Mouse (Mus musculus): Measurements from ENCODE around the gene Map4k3.
A peak's percentile ranks its signal among the peaks of the same experiment; 100 is the strongest.

The Map4k3 gene

DNA sequence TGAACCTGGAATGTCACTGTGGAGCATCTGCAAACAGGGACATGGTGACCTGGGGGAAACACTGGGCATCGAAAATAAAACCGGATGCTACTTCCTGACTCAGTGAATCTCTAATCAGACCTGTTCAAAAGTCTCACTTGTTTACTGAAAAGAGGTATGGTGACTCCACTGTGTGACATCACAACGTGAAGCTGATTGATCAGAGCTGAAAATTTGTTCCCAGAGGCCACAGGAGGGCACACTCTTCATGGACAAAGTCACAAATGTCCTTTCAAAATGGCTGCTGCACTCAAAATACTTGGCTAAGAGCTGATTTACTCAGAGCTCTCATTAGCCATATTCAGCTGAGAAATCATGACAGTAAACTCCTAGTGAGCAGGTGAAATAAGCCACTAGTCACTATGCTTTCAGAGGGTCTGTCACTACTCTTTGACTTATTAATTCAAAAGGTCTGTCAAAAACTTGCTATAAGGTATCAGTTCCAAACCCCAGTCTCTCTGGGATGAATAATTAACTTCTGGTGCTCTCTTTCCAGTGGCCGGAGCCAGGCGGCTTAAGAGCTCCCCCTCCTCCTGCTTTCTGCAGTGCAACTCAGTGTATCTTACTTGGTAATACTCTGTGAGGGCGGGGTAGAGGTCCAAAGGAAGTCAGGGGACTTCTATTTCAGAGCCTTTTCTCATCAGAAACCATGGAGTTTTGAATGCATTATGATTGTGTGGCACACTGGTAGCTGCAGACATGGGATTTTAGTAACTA is 44.3 kb downstream of the Map4k3 start:
- peak; percentile 62 for DNase-seq (ENCODE audit: inconsistent ontology term)

DNA sequence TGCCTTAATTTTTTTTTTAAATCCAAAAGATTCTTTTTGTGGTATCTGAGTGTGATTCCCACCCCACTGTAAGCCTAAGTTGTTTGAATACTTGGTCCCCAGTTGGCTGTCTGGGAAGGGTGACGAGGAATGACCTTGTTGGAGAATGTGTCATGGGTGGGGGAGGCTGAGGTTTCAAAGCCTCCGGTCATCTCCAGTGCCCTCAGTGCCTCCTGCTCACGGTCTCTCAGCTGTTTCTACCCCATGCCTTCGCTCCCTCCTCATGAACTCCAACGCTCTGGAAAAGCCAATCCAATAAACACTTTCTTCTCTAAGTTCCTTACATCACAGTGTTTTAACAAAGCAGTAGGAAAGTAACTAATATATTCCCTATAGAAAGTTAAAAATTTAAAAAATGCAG is 45.2 kb downstream of the Map4k3 start:
- no peak for DNase-seq (ENCODE audit: inconsistent ontology term)

DNA sequence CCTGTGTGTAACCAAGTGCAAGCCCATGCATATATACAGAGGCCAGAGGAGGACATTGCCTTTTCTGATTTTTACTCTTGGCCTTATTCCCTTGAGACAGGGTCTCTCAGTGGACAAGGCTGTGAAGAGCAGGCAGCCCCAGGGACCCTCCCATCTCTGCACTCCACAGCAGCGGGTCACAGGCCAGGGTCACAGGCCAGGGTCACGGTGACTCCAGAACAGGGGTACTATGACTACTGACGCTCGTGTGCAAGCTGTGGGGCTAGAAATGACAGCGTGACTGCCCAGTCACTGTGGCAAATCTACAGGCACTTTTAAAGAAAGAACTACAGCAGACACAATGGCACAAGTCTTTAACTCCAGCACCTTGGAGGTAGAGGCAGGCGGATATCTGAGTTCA is 50.1 kb downstream of the Map4k3 start:
- no peak for DNase-seq (ENCODE audit: inconsistent ontology term)

DNA sequence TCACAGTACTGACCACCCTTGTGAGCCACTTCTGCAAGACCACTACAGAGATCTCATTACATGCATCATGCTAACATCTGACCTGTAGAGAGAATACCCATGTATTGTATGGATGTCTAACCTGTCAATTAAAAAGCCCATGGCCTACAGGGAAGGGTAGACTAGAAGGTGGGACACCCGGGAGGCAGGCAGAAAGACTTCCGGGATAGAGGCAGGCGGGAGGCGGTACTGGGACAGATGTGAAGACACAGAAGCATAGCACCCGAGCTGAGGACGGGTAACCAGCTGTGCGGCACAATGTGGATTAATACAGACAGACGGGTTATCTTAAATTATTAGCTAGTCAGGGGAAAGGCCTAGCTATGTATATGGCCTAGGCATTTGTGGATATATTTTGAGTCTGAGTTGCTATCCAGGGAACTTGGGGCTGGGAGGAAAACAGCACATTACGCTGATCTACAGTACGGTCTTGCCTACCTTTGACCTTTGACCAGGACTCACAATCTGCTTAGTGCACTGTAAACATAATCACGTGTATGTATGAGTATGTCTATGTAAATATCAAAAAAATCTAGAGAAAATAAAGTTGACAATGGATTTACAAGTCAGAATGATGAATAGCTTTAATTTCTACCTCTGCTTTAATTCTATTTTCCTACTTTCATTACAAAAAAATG is 51.3 kb downstream of the Map4k3 start:
- DNase-seq (ENCODE audit: inconsistent ontology term), result no peak

DNA sequence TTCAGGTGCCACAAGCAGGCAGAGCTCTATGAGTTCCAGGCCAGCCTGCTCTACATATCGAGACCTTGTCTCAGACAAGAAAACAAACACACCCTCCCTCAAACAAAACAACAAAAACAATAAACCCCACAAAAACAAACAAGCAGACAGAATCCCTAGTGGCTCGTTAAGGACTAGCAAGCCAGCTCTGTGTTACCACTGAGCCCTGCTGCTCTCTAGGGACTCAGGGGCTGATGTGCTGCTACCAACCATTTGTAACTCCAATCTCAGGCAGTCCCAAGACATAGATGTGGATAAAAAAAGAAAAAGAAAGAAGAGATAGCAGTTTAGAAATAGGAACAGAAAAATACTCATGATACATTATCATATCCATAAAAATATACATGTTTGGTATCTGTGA is 52.1 kb downstream of the Map4k3 start:
- no peak for DNase-seq (ENCODE audit: inconsistent ontology term)

DNA sequence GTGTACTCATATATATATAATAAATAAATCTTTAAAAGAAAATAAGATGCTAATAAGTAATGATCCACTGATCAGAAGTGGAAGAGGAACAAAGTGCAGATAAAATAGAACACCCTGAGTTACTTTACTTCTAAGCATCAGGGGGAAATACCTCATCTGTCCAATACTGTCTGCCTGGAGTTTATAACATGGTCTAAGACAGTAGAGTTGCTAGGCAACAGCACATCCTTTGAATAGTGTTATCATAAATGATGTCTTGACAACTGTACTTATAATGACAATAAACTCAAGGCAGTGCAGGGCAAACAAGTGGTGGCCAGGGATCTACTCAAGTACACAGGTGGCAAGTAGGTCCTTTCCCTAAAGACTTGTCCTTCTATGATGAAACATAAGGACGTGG is 57.9 kb downstream of the Map4k3 start:
- no peak for DNase-seq (ENCODE audit: inconsistent ontology term)

DNA sequence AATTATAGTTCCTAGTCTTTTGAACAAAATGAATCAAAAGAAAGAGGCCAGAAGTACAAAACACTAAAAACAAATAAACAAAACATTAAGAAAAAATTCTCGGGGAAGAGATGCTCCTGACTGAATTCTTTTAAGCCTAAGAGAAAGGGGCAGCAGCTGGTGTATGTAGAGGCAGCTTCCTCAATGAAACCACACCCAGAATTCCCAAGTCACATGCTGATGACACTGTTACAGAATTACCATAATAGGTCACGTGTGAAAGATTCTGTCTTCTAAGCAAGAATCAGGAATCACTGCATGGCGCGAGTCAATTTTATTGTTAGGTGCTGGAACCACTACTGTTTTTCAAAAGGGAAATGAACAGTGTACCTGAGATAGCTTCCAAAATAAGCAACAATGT is 64.7 kb downstream of the Map4k3 start:
- DNase-seq (ENCODE audit: inconsistent ontology term), result no peak

DNA sequence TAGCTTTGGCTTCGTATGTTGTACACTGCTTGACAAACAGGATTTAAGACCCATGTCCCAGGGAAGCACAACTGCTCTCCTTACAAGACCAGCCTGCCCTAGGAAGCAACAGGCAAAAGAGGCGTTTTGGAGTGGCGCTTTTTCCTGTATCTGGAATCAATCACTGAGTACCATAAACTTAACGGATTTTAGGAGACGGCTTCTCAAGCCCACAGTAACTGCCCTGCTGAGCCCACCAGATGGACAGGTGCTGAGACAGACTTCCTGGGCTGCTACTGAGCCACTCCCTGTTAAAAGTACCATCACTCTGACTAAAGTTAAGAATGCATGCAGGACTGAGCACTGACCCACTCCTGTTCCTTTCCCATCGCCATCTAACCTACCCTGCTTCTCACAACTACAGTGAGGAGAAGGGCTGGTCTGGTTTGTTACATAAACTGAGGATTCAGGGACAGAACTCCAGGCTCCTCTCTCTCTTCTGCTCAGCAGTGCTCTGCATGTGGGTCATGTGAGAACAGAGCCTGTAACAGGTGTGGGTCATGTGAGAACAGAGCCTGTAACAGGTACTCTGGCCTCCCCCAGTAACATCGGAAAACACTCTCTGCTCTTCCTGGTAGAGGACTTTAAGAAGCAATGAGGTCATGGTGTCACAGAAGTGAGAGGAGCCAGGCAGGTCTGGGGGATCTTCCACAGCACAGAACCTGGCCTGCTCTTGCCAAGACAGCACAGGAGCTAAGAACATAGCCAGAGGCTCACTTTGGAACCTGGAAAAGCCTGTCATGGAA is 65.3 kb downstream of the Map4k3 start:
- no peak for DNase-seq (ENCODE audit: inconsistent ontology term)

DNA sequence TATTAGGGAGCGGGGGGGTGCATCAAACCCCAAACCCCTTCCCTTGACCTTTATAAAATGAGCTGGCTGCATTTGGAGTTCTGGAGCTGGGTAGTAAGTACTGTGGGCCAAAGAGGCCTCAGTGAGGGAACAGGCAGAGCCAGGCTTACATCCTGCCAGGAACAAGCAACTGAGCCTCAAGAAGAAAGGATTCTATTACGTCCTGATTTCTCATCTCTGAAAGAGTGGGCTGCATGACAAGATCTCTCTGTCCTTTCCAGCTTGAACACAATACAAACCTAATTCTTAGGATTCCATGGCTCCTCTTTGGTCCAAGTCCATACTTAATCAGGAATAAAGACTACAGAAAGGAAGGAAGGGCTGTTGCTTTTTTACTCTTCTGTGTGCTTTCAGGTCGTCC is 66.4 kb downstream of the Map4k3 start:
- peak; percentile 83 for DNase-seq (ENCODE audit: inconsistent ontology term)

DNA sequence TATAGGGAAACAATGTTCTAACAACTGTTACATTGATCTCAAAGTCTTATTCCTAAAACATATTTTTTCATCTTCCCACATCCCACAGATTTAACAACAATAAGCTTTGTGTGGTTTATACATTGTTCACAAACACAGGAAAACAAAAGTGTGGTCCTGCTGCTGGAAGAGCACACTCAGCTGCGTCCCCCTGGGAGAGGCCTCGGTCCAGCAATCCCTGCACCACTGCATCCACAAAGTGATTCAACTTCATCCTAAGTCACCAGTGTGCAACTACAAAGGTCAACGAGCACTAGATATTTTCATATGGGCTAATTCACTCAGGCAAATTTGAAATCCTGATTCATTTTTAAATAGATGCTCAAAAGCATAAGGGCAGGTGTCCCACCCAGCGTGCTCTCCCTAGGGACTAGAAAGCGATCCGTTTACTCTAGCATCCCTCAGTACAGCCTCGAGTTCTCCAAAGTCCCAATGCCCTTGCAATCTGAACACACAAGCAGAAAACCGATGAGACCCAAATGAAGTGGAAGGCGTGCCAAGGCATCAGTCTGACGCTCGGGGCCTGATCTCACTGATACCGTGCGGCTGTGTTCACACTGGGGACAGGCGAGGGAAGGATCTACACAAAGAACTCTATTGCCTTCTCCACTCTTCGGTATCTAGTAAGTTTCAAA is 67.4 kb downstream of the Map4k3 start:
- no peak for DNase-seq (ENCODE audit: inconsistent ontology term)

DNA sequence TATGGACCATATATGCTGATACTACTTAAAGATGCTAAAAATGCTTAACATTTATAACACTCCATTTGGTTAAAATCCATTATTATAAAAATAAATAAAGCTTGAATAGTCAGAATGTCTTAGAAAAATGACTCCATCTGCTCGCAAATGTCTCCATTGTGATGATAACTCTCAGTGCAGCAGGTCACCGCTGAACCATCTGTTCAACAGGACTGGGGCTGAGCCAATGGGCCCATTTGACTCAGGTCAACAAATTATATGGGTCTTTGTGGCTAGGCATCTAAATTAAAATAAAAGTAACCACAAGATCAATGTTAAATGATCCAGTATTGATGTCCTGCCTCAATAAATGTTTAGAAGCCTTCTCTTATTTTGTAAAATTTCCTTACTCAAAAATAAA is 68.1 kb downstream of the Map4k3 start:
- DNase-seq (ENCODE audit: inconsistent ontology term), result no peak

DNA sequence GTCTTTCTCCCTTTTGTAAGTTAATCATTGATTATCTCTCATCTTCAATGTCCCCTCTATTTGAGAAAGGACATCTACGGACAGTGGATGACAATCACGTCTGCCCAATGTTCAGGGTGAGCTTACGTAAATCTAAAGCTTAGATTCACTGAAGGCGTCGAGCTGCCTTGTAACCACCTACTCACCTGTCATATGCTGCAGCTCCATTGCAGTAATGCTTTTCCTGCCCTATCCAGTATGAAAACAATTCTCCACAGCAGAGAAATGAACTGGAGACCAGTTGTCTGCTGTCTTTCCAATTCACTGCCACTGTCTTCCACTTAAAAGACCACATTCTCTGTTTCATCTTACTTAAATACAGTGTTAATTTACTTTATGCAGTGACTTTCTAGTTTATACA is 68.5 kb downstream of the Map4k3 start:
- no peak for DNase-seq (ENCODE audit: inconsistent ontology term)

DNA sequence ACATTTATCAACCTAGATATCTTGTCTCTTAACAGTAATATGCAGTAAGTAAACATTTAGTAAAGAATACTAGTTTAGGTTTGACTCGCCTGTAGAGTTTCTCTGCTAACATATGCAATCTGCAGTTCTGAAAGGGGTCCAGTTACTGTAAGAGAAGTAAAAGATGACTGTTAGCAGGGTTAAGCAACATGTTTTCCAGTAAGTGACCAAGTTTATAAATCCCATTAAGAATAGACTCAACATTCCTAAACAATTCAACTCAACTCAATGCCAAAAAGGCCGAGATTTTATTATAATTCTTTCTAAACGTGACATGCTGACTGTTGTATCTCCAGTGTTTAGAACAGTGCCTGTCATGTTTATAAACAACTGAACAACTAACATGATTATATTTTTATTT is 74.0 kb downstream of the Map4k3 start:
- DNase-seq (ENCODE audit: inconsistent ontology term), result no peak

DNA sequence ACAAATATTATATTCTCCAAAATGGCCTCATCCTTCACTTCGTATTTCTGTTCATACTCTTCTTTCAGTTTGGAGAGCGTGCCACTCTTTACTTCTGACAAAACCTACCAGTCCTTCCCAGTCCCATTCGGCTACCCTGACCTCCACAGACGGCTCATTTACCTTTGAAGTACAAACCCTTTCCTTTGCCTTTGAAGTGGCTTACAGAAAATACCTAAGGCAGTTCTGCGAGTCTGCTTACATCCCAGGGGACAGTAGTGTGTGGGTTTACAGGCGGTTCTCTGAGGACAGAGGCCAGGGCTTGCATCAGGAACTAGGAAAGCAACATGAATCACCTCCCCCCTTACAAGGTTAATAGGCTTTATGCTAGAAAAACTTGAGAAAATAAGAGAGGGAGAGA is 75.5 kb downstream of the Map4k3 start:
- DNase-seq (ENCODE audit: inconsistent ontology term), result no peak

DNA sequence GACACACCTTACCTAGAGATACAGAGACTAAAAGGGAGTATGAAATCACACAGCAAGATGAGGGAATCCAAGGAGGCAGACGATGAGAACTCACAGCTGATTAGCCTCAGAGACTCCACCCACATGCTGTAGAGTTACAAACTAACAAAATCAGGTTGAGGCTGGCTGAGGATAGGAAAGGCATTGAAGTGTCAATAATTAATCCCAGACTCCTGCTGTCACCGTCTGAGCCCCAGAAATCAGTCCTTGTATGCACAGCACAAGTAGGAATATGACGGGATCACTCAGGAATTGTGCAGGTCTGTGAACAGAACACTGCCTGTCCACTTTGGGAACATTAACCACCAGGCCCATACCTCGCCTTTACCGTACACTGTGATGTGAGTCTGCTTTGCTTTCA is 81.4 kb downstream of the Map4k3 start:
- peak; percentile 49 for DNase-seq (ENCODE audit: inconsistent ontology term)

DNA sequence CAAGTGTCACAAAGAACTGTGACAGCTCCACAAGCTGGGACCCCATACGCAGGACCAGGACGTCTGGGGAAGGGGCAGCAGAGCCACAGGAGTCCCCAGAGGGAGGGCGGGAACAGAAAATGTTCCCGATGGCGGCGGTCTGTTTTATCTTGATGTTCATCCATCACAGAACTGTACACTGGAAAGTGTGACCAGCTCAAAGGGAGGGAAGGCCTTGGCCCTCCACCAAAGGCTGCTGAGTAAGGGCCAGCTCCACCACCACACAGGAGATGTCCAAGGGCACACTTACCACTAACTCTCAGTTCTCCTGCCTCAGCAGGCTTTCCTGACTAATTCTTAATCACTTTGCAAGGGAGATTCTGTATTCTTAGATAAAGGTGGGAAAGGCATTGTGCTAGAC is 82.2 kb downstream of the Map4k3 start:
- no peak for DNase-seq (ENCODE audit: inconsistent ontology term)

DNA sequence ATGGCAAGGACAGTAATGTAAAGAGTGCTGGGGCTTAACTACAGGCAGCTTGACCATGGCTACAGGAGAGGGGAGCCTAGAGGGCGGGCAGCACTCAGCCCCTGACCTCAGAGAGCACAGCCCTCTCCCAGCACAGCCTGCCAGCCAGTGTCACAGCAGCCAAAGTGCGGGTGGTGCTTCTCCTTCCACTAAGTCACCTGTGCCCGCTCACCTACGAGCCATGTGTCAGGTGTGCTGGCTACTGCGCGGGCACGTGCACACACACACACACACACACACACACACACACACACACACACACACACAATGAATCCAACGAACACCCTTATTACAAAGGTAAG is 82.6 kb downstream of the Map4k3 start:
- DNase-seq (ENCODE audit: inconsistent ontology term), result no peak

DNA sequence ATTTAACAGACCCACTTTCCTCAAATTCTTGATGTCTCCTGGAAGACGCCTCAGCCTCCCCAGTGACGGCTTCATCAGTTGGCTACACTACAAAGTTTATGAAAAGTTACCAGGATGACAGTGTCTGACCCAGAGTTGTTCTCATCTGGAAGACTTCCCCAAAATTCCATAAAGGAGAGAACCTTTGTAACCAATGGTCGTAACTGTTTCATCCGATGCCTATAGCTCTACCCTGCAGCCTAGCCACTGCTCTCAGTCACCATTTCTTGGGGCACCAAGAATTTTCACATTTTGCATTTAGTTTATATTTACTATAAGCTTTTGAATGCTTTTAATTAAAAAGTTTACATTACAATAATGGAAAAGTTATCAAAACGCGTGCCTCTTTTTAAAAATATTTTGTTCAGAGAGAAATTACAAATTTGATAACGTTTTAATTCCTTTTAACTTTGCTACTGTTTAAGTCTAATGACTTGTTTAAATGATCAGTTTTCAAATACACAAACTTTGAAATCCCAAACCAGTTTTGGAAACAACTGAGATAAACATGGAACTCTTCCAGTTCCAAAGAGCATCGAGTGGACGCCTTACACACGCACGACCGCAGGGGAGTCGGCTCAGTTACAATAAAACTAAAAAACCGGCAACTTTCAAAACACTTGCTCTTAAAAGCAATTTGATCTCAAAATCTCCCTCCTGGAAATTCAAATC is 83.1 kb downstream of the Map4k3 start:
- no peak for DNase-seq (ENCODE audit: inconsistent ontology term)

DNA sequence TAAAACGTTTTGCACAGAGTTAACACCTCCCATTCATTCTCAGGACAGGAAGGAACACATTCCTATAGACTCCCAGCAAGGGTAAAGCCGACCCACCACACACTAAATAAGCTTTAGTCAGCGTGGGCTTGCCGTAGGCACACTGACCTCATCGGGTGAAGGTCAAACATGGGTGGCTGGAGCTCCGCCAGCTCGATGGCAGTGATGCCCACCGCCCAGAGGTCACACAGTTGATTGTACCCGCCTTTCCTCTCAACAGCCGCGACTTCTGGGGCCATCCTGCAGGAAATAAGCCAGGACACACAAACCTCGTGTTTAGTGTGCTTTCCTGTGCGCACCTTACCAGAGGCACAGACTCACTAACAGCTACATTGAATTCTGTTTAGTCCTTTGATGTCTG is 83.7 kb downstream of the Map4k3 start:
- no peak for DNase-seq (ENCODE audit: inconsistent ontology term)

DNA sequence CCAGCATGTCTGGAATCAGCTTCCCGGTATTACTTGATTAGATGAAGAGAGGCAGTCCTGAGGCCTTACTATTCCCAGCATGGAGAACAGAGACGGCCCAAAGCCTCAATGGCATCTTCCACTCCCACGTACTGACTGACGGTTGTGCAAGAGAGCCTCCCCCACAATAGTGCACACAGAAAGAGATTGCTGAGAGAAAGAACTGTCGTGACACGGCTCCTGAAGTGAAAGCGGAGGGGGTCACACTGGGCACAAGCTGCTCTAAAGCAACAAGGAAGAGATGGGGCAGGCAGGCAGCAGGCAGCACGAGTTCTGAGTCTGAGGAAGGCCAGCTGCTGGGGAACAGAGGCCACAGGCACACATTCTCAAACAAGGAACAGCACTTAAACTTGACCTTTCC is 90.2 kb downstream of the Map4k3 start:
- no peak for DNase-seq (ENCODE audit: inconsistent ontology term)

DNA sequence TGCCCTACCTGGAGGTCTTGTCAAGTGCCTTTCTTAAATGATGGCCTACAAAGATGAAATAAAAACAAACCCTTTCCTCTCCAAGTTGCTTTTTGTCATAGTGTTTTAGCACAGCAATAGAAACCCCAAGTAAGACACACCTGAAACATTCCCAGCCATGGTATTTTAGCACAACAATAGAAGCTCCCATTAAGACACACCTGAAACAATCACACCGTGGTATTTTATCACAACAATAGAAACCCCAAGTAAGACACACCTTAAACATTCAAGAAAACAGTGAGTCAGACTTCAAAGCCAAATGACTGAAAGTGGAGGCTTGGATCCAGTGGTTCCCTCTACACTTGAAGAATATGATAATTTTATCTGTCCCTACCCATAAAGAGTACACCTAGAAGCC is 92.5 kb downstream of the Map4k3 start:
- DNase-seq (ENCODE audit: inconsistent ontology term), result no peak

DNA sequence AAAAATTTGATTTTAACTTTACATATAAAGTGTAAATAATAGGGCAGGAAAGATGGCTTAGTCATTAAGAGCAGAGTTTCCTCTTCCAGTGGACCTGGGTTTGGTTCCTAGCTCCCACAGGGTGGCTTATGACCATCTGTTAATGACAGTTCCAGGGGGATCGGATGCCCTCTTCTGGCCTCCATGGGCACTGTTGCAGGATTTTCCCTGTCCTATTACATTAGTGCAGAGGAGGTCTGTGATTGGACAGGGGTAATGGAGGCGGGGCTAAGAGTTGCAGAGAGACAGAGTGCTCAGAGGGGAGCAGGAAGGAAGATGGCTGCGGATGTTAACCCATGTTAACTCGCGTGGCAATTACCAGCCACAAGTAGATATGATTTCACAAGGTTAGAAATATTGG is 95.4 kb downstream of the Map4k3 start:
- no peak for DNase-seq (ENCODE audit: inconsistent ontology term)

All from Muller cell, postnatal 12 days (primary cell).